In the genomic region with DNA sequence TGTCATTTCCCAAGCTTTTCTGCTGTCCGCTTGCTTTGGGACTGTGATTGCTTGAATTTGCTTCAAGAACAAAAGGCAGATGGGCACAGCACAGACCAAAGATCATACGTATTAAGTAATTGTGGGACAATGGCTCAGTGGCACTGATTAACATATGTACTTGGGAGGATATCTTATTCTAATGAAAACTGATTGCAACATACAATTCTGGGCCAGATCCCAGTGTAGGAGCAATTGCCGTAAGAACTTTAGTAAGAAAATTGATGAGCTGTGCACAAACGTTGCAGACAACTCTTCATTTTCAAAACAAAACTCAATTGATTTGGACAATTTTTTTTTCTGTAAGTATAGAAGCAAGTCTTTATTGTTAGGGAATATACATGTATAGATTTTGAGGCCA, we compare ENCODE assay signal across 16 mouse cellular contexts.
"Had no signal": no experiment of that assay in that cellular context is flagged by ENCODE, and none has a peak within 500 bp of the region (broad histone marks: within the 10 kb centered on the region; RNA-seq: fewer than 3 reads in every experiment).

No protein-coding gene starts in this region.

- H3K36me3 ChIP-seq: liver, embryonic 15.5 days; midbrain, embryonic 13.5 days; midbrain, embryonic 15.5 days; neural tube, embryonic 12.5 days; stomach, embryonic 15.5 days had no signal

- H3K9me3 ChIP-seq: liver, embryonic 15.5 days; megakaryocyte, embryonic 14.5 days; midbrain, embryonic 13.5 days; midbrain, embryonic 15.5 days; neural tube, embryonic 12.5 days; stomach, embryonic 15.5 days had no signal

- H3K4me2 ChIP-seq: liver, embryonic 15.5 days; lung, embryonic 14.5 days; midbrain, embryonic 11.5 days; midbrain, embryonic 13.5 days; midbrain, embryonic 15.5 days; neural tube, embryonic 12.5 days; stomach, embryonic 15.5 days had no signal

- H3K4me3 ChIP-seq: liver, embryonic 15.5 days; midbrain, embryonic 13.5 days; midbrain, embryonic 15.5 days; neural tube, embryonic 12.5 days; stomach, embryonic 15.5 days had no signal

- H3K9ac ChIP-seq: liver, embryonic 15.5 days; liver, postnatal 0 days; lung, embryonic 14.5 days; midbrain, embryonic 13.5 days; midbrain, embryonic 15.5 days; neural tube, embryonic 12.5 days; stomach, embryonic 15.5 days had no signal

- H3K27ac ChIP-seq: liver, embryonic 15.5 days; macrophage; midbrain, embryonic 13.5 days; midbrain, embryonic 15.5 days; neural tube, embryonic 12.5 days; stomach, embryonic 15.5 days; stomach, postnatal 0 days had no signal

- H3K27me3 ChIP-seq: liver, embryonic 15.5 days; megakaryocyte, embryonic 14.5 days; midbrain, embryonic 13.5 days; midbrain, embryonic 15.5 days; neural tube, embryonic 12.5 days; stomach, embryonic 15.5 days had no signal

- ATAC-seq: liver, postnatal 0 days; midbrain, embryonic 13.5 days; midbrain, embryonic 15.5 days had no signal

- DNase-seq: liver, postnatal 0 days; lung, embryonic 14.5 days; lung, postnatal 10 days; right cerebral cortex, postnatal 14 days; thymus, adult 2 months; thymus, postnatal 14 days; thymus, postnatal 36 days had no signal

- H3K4me1 ChIP-seq: liver, embryonic 15.5 days; megakaryocyte, embryonic 14.5 days; midbrain, embryonic 15.5 days; neural tube, embryonic 12.5 days; stomach, embryonic 15.5 days had no signal
